Mouse (Mus musculus) inflammation-experienced regulatory T-cells, adult 6 months (primary cell): ENCODE results near the gene 2610301B20Rik. TPM values are rescaled to one million over a fixed set of nuclear protein-coding genes. Genes with fewer than 3 reads are reported as not detected.
"Not testable (repeated sequence)": the region's sequence is repeated elsewhere in the genome, so short reads cannot be mapped to it uniquely, and the experiment has no call there.

Experiments
- ATAC-seq: one replicate; pipeline ENCODE4 v1.8.0; 2017
- polyA plus RNA-seq, 3 experiments: library from polyadenylated mRNA; unstranded; fragments of 100-300 nt; shearing (Covaris generic); gene quantifications; one replicate each; pipeline ENCODE4 v1.2.1; 2017

Gene 2610301B20Rik
- polyA plus RNA-seq = 10 to 100 TPM in 2 of 3 experiments, 1 to 10 TPM in 1; 9.1 to 12.0 (median 11.0) TPM

GRCm38 (mm10) chr4:10873920-10874665 lies at the start of gene 2610301B20Rik:
TSS of gene 2610301B20Rik (plus strand) at chr4:10874498.
- ATAC-seq = peak; percentile 82

GRCm38 (mm10) chr4:10833273-10833672 lies 41.0 kb upstream of the 2610301B20Rik start:
- no peak for ATAC-seq

- ATAC-seq = no peak
These were observed 38.8 kb upstream of the 2610301B20Rik start for GRCm38 (mm10) chr4:10835252-10836051.

- ATAC-seq = no peak
These were observed 28.4 kb upstream of the 2610301B20Rik start for GRCm38 (mm10) chr4:10845848-10846247.

- no peak for ATAC-seq
These were observed 24.5 kb upstream of the 2610301B20Rik start for GRCm38 (mm10) chr4:10849812-10850211.

- no peak for ATAC-seq
These were observed 23.3 kb upstream of the 2610301B20Rik start for GRCm38 (mm10) chr4:10851013-10851412.

GRCm38 (mm10) chr4:10859174-10859573 lies 15.1 kb upstream of the 2610301B20Rik start:
- ATAC-seq = no peak

- no peak for ATAC-seq
These were observed 14.3 kb upstream of the 2610301B20Rik start for GRCm38 (mm10) chr4:10859911-10860581.

GRCm38 (mm10) chr4:10860825-10861224 lies 13.5 kb upstream of the 2610301B20Rik start:
- ATAC-seq = no peak

GRCm38 (mm10) chr4:10862882-10863281 lies 11.4 kb upstream of the 2610301B20Rik start:
- ATAC-seq = not testable (repeated sequence)

- ATAC-seq = no peak
These were observed 2.1 kb upstream of the 2610301B20Rik start for GRCm38 (mm10) chr4:10872231-10872630.

- no peak for ATAC-seq
These were observed 1.4 kb upstream of the 2610301B20Rik start for GRCm38 (mm10) chr4:10872685-10873539.

- ATAC-seq = peak; percentile 5
These were observed 764 bp upstream of the 2610301B20Rik start for GRCm38 (mm10) chr4:10873549-10873919.

- ATAC-seq = peak; percentile 42
These were observed 422 bp downstream of the 2610301B20Rik start for GRCm38 (mm10) chr4:10874718-10875121.

- no peak for ATAC-seq
These were observed 1.1 kb downstream of the 2610301B20Rik start for GRCm38 (mm10) chr4:10875407-10875806.

GRCm38 (mm10) chr4:10877057-10877456 lies 2.8 kb downstream of the 2610301B20Rik start:
- no peak for ATAC-seq

- no peak for ATAC-seq
These were observed 9.6 kb downstream of the 2610301B20Rik start for GRCm38 (mm10) chr4:10883740-10884408.

GRCm38 (mm10) chr4:10888835-10889234 lies 14.5 kb downstream of the 2610301B20Rik start:
- ATAC-seq = no peak

GRCm38 (mm10) chr4:10896262-10896661 lies 22.0 kb downstream of the 2610301B20Rik start:
- ATAC-seq = no peak

- peak; percentile 91 for ATAC-seq
These were observed 22.6 kb downstream of the 2610301B20Rik start for GRCm38 (mm10) chr4:10896859-10897258.

GRCm38 (mm10) chr4:10905234-10905801 lies 31.0 kb downstream of the 2610301B20Rik start:
- ATAC-seq = no peak
